Mouse (Mus musculus): ENCODE results near the gene Tceal5. TPM values are rescaled to one million over a fixed set of nuclear protein-coding genes. Genes with fewer than 3 reads are reported as not detected.

Gene Tceal5
- total RNA-seq, 1 experiment from 2014 or later: not detected

GRCm38 (mm10) chrX:136180897-136181553 lies 22.7 kb downstream of the Tceal5 start:
- ATAC-seq (ENCODE audit: extremely low read depth, insufficient number of reproducible peaks, low FRiP score, poor library complexity, severe bottlenecking): no peak

- no peak for ATAC-seq (ENCODE audit: extremely low read depth, insufficient number of reproducible peaks, low FRiP score, poor library complexity, severe bottlenecking)
These were observed 30.9 kb downstream of the Tceal5 start for GRCm38 (mm10) chrX:136172786-136173185.

- ATAC-seq (ENCODE audit: extremely low read depth, insufficient number of reproducible peaks, low FRiP score, poor library complexity, severe bottlenecking): 0 out of 2 replicates have a peak, but pooled peaks have one; percentile 13
These were observed 31.5 kb downstream of the Tceal5 start, which contains the start of gene Tceal8 for GRCm38 (mm10) chrX:136172118-136172551. Gene Tceal8, minus strand, starts transcription at chrX:136172342.

- ATAC-seq (ENCODE audit: extremely low read depth, insufficient number of reproducible peaks, low FRiP score, poor library complexity, severe bottlenecking): no peak
These were observed 32.2 kb downstream of the Tceal5 start for GRCm38 (mm10) chrX:136171189-136172117.

GRCm38 (mm10) chrX:136170625-136171024 lies 33.1 kb downstream of the Tceal5 start:
- ATAC-seq (ENCODE audit: extremely low read depth, insufficient number of reproducible peaks, low FRiP score, poor library complexity, severe bottlenecking): no peak

Other genes with a start within 250 kb of the Tceal5 start
- gene Arxes2, start 210.1 kb downstream of the Tceal5 start, total RNA-seq (2017): 0.49 TPM in 1 of 2 replicates, not detected in the other
- not detected in 2 replicates for gene Arxes1, start 170.5 kb downstream of the Tceal5 start, total RNA-seq (2017)
- not detected in 2 replicates for gene Bex2, start 135.6 kb downstream of the Tceal5 start, total RNA-seq (2017)
- gene Nxf3, start 118.6 kb downstream of the Tceal5 start, total RNA-seq (2017): not detected in 2 replicates
- not detected in 2 replicates for gene Bex4, start 64.9 kb downstream of the Tceal5 start, total RNA-seq (2017)
- 1.7 and 2.6 TPM in 2 replicates for gene Tceal8, start 31.5 kb downstream of the Tceal5 start, total RNA-seq (2017)
- not detected in 2 replicates for gene Tceal7, start 10.9 kb upstream of the Tceal5 start, total RNA-seq (2017)
- gene Bex1, start 11.6 kb upstream of the Tceal5 start, total RNA-seq (2017): not detected in 2 replicates
- gene Tceal9, start 41.2 kb upstream of the Tceal5 start, total RNA-seq (2017): 21.6 and 26.5 TPM in 2 replicates
- 8.5 and 8.8 TPM in 2 replicates for gene Bex3, start 66.4 kb upstream of the Tceal5 start, total RNA-seq (2017)

Data from neutrophil, adult 5-6 weeks (primary cell).